Mouse (Mus musculus): ENCODE data around the gene Rfxank.

Gene Rfxank

GRCm38 (mm10) chr8:70129309-70129952 lies 9.5 kb downstream of the Rfxank start:
- Histone ChIP-seq H3K36me3 (ENCODE audit: control insufficient read depth, insufficient read depth, low read length, poor library complexity, severe bottlenecking) (no peaks in the 10 kb centered on the region; the same call in 1 of the 2 replicates), H3K27me3 (ENCODE audit: control insufficient read depth, insufficient read depth, low read length, poor library complexity, severe bottlenecking) (no peaks in the 10 kb centered on the region)
- DNase-seq (ENCODE audit: low read depth, low spot score): no peak

- no peak for DNase-seq (ENCODE audit: low read depth, low spot score)
- Histone ChIP-seq H3K36me3 (ENCODE audit: control insufficient read depth, insufficient read depth, low read length, poor library complexity, severe bottlenecking) (no peaks in the 10 kb centered on the region), H3K27me3 (ENCODE audit: control insufficient read depth, insufficient read depth, low read length, poor library complexity, severe bottlenecking) (no peaks in the 10 kb centered on the region)
Observed at GRCm38 (mm10) chr8:70128435-70128834, 10.5 kb downstream of the Rfxank start.

DNA sequence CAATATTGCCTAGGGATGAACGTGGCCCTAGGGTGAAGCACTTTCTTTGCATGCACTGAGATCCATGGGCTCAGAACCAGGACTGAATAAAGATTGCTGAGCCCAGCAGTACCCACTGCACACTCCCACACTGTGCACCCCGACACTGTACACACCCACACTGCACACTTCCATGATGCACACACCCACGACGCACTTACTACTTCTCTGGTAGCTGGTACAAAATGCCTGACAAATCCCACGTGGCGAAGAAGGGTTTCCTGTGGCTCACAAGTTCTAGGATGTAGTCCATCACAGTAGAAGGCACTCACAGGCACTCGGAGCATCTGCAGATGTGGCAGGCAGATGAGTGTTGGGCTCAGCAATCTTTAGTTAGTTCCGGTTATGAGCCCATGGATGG lies 14.0 kb downstream of the Rfxank start:
- Histone ChIP-seq H3K36me3 (ENCODE audit: control insufficient read depth, insufficient read depth, low read length, poor library complexity, severe bottlenecking) (no peaks in the 10 kb centered on the region), H3K27me3 (ENCODE audit: control insufficient read depth, insufficient read depth, low read length, poor library complexity, severe bottlenecking) (no peaks in the 10 kb centered on the region)
- DNase-seq (ENCODE audit: low read depth, low spot score): no peak

- Histone ChIP-seq H3K27me3 (ENCODE audit: control insufficient read depth, insufficient read depth, low read length, poor library complexity, severe bottlenecking) (no peaks in the 10 kb centered on the region), H3K36me3 (ENCODE audit: control insufficient read depth, insufficient read depth, low read length, poor library complexity, severe bottlenecking) (no peaks in the 10 kb centered on the region)
- DNase-seq (ENCODE audit: low read depth, low spot score): peak; percentile 57
Observed at GRCm38 (mm10) chr8:70122863-70123262, 16.1 kb downstream of the Rfxank start.

DNA sequence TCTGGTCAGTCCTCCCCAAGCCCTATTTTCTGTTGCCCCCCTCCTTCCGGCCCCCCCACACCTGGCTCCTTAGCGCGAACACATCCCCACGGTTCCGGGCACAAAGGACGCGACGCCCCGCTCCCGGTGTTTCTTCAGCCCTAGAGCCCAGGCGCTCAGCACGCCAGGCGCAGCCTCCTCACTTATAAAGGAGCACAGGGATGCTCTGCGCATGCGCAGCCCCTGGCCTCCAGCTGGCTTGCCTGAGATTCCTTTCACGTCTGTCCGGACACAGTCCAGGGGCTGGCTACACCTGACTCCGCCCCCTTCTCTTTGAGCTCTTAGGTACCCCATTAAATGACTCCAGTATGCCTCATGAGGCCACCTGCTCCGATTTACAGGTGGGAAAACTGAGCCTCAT lies 18.3 kb downstream of the Rfxank start, which contains the start of gene Ncan:
Ncan (minus strand) TSS at position 207 of the 400 bp plus-strand sequence.
- peak; percentile 51 for DNase-seq (ENCODE audit: low read depth, low spot score)
- no peaks in the 10 kb centered on the region for H3K27me3 ChIP-seq (ENCODE audit: control insufficient read depth, insufficient read depth, low read length, poor library complexity, severe bottlenecking)
- H3K36me3 ChIP-seq (ENCODE audit: control insufficient read depth, insufficient read depth, low read length, poor library complexity, severe bottlenecking): no peaks in the 10 kb centered on the region

- DNase-seq (ENCODE audit: low read depth, low spot score): peak; percentile 42
- H3K27me3 ChIP-seq (ENCODE audit: control insufficient read depth, insufficient read depth, low read length, poor library complexity, severe bottlenecking): no peaks in the 10 kb centered on the region
Observed at GRCm38 (mm10) chr8:70118726-70119700, 19.9 kb downstream of the Rfxank start.

DNA sequence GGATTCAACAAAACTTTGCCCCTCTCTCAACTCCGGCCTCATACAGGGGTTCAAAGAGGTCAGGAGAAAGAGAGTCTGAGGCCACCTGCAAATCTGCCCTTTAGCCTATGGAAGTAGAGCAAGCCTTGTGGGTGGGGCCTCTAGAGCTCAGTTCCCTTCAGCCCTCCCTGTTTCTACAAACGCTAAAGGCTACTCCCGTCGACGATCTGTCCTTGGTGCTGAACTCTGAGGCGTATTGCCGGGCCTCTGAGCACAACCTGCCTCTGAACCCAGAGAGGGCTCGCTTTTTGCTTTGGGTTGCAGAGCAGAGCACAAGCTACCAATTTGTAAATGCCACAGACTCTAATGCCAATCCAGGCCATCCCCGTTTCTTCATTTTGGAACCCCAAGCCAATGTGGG lies 21.3 kb downstream of the Rfxank start:
- DNase-seq (ENCODE audit: low read depth, low spot score): peak; percentile 64
- Histone ChIP-seq H3K27me3 (ENCODE audit: control insufficient read depth, insufficient read depth, low read length, poor library complexity, severe bottlenecking) (no peaks in the 10 kb centered on the region), H3K36me3 (ENCODE audit: control insufficient read depth, insufficient read depth, low read length, poor library complexity, severe bottlenecking) (no peaks in the 10 kb centered on the region)

More at GRCm38 (mm10) chr8:70118726-70119700, 19.9 kb downstream of the Rfxank start:
- no peaks in the 10 kb centered on the region for H3K36me3 ChIP-seq (ENCODE audit: control insufficient read depth, insufficient read depth, low read length, poor library complexity, severe bottlenecking)

GRCm38 (mm10) chr8:70114892-70115291 lies 24.1 kb downstream of the Rfxank start:
- Histone ChIP-seq H3K36me3 (ENCODE audit: control insufficient read depth, insufficient read depth, low read length, poor library complexity, severe bottlenecking) (no peaks in the 10 kb centered on the region), H3K27me3 (ENCODE audit: control insufficient read depth, insufficient read depth, low read length, poor library complexity, severe bottlenecking) (no peaks in the 10 kb centered on the region)
- DNase-seq (ENCODE audit: low read depth, low spot score): no peak

DNA sequence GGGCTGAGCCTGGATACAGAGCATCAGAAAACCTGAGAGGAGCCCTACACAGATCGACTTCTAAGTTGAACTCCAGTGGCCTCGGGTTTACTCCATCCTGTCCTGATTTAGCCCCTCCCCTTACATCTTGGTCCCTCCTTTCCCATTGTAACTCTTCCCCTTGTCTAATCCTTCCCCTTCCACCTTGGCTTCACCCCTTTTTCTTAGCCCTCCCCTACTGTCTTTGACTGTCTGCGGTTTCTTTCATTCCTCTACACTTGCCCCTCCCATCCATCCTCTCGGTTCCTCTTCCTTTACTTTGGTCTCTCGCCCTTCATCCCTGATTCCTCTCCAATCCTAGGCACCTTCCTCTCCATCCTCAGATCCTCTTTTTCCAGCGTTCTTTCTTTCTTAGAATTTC lies 24.5 kb downstream of the Rfxank start:
- no peak for DNase-seq (ENCODE audit: low read depth, low spot score)
- H3K36me3 ChIP-seq (ENCODE audit: control insufficient read depth, insufficient read depth, low read length, poor library complexity, severe bottlenecking): no peaks in the 10 kb centered on the region
- no peaks in the 10 kb centered on the region for H3K27me3 ChIP-seq (ENCODE audit: control insufficient read depth, insufficient read depth, low read length, poor library complexity, severe bottlenecking)

DNA sequence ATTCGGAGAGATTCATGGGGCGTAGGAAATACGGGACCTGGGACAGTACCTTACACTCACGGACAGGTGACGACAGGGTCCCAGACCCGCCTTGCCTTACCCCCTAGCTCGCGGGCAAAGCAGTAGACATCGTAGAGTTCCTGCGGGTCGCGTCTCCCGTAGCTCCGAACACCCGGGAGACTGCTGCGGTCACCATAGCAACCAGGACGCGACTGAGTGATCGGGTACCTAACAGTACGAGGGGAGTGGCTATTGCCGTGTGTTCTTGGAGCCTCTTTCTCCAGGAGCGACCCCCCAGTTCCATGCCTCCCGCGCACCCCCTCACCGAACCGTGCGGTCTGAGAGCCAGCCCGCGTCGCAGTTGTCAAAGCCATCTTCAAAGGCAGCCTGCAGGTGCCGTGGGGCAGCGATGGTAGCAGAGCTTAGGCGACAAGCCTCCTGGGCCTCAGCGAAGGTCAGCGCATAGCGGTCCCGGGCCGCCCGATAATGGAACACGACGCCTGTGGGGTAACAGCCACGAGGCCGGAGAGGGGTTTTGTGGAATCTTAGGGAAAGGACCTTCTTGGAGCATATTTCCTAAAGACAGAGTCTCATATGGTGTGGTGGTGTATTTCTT lies 26.4 kb downstream of the Rfxank start:
- Histone ChIP-seq H3K27me3 (ENCODE audit: control insufficient read depth, insufficient read depth, low read length, poor library complexity, severe bottlenecking) (no peaks in the 10 kb centered on the region), H3K36me3 (ENCODE audit: control insufficient read depth, insufficient read depth, low read length, poor library complexity, severe bottlenecking) (no peaks in the 10 kb centered on the region)
- DNase-seq (ENCODE audit: low read depth, low spot score): peak; percentile 31

DNA sequence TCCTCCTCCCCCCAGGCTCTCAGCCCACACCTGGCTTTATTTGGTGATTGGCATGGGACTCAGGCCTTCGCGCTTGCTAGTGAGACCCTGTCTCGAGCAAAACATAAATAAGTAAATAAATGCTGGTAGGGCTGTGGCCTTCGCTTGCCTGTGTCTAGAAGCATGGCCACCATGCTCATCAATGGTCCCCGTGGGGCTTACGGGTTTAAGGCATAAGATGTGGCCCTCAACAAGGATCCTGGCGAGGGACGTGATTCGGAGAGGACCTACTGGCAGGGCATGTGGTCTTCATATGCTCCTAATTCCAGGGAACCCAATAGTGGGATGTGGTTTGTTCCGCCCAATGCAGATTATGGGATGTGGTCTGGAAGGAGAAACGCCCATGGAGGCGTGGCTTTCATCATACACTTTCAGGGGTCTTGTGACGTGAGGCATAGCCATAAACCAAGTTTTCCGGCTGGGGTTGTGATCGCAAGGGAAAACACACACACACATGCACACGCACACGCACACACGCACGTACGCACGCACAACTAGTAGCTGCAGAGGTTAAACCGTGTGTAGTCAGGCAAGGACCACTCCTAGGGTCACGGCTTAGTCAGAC lies 27.7 kb downstream of the Rfxank start:
- Histone ChIP-seq H3K36me3 (ENCODE audit: control insufficient read depth, insufficient read depth, low read length, poor library complexity, severe bottlenecking) (no peaks in the 10 kb centered on the region), H3K27me3 (ENCODE audit: control insufficient read depth, insufficient read depth, low read length, poor library complexity, severe bottlenecking) (no peaks in the 10 kb centered on the region)
- no peak for DNase-seq (ENCODE audit: low read depth, low spot score)

- no peaks in the 10 kb centered on the region for H3K27me3 ChIP-seq (ENCODE audit: control insufficient read depth, insufficient read depth, low read length, poor library complexity, severe bottlenecking)
- peak; percentile 63 for DNase-seq (ENCODE audit: low read depth, low spot score)
- no peaks in the 10 kb centered on the region for H3K36me3 ChIP-seq (ENCODE audit: control insufficient read depth, insufficient read depth, low read length, poor library complexity, severe bottlenecking)
Observed at GRCm38 (mm10) chr8:70110451-70110850, 28.5 kb downstream of the Rfxank start.

DNA sequence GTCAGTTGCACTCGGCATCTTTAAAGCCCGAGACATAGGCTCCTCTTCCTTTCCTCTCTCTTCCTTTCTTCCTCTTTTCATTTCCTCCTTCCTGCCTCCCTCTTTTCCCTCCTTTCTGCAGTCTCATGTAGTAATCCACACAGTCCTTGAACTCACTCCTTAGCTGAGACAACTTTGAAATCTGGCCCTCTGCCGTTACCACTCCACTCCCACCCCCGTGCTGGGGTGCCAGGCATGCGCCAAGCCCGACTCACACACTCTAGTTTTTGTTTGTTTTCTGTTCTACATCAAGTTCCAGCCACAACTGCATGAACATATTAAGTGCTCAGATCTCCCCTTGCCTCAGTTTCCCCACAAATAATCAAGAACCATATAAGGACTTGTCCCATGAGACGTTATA lies 34.0 kb downstream of the Rfxank start:
- no peaks in the 10 kb centered on the region for H3K27me3 ChIP-seq (ENCODE audit: control insufficient read depth, insufficient read depth, low read length, poor library complexity, severe bottlenecking)
- DNase-seq (ENCODE audit: low read depth, low spot score): no peak
- no peaks in the 10 kb centered on the region for H3K36me3 ChIP-seq (ENCODE audit: control insufficient read depth, insufficient read depth, low read length, poor library complexity, severe bottlenecking)

GRCm38 (mm10) chr8:70104506-70104905 lies 34.4 kb downstream of the Rfxank start:
- peak; percentile 84 for DNase-seq (ENCODE audit: low read depth, low spot score)
- H3K36me3 ChIP-seq (ENCODE audit: control insufficient read depth, insufficient read depth, low read length, poor library complexity, severe bottlenecking): no peaks in the 10 kb centered on the region
- H3K27me3 ChIP-seq (ENCODE audit: control insufficient read depth, insufficient read depth, low read length, poor library complexity, severe bottlenecking): no peaks in the 10 kb centered on the region

Measured in splenic B cell, adult 2 months (primary cell).